Mouse (Mus musculus) forebrain, embryonic 10.5 days (tissue): ENCODE data around the gene Mios. TPM values are rescaled to one million over a fixed set of nuclear protein-coding genes. Genes with fewer than 3 reads are reported as not detected.
A peak's percentile ranks its signal among the peaks of the same experiment; 100 is the strongest.

Experiments used
- DNase-seq: peaks from one replicate; pipeline ENCODE4 v3.0.0-alpha.2; 2017; ENCODE audit warnings: low spot score; ENCODE audit errors: extremely low spot score
- H3K27ac ChIP-seq: fragments of 300-500 bp; sonication (generic); 2 replicates; pipeline ENCODE4 v1.5.1; 2016; ENCODE audit warnings: mild to moderate bottlenecking
- H3K27me3 ChIP-seq: fragments of 300-500 bp; sonication (generic); 2 replicates; pipeline ENCODE4 v1.6.1; 2016; ENCODE audit warnings: mild to moderate bottlenecking; ENCODE audit not compliant: poor library complexity, severe bottlenecking
- H3K36me3 ChIP-seq: fragments of 300-500 bp; sonication (generic); replicated peaks from 2 replicates; pipeline ENCODE4 v1.6.1; 2016; ENCODE audit warnings: mild to moderate bottlenecking, moderate library complexity
- H3K4me1 ChIP-seq: fragments of 300-500 bp; sonication (generic); 2 replicates; pipeline ENCODE4 v1.6.1; 2016
- H3K4me3 ChIP-seq: fragments of 300-500 bp; sonication (generic); 2 replicates; pipeline ENCODE4 v1.5.1; 2016; ENCODE audit warnings: mild to moderate bottlenecking, moderate library complexity
- H3K9me3 ChIP-seq: fragments of 300-500 bp; sonication (generic); 2 replicates; pipeline ENCODE4 v1.6.1; 2016; ENCODE audit warnings: mild to moderate bottlenecking, moderate library complexity
- WGBS: fragments of 180-500 bp; shearing (Covaris S2); methylation state at CpG from one replicate; pipeline ENCODE4 v1.1.7; 2016; 5-methylcytosine and 5-hydroxymethylcytosine counted together
- polyA plus RNA-seq: library from polyadenylated mRNA; unstranded; fragments of >200 nt; fragmentation: Nextera tagmentation; extraction: Ambion mirVana; gene quantifications from 2 replicates; pipeline ENCODE4 v1.2.1, GENCODE M21; 2016

Gene Mios
- polyA plus RNA-seq, 1 experiment from 2014 or later, result 27.6 TPM

DNA sequence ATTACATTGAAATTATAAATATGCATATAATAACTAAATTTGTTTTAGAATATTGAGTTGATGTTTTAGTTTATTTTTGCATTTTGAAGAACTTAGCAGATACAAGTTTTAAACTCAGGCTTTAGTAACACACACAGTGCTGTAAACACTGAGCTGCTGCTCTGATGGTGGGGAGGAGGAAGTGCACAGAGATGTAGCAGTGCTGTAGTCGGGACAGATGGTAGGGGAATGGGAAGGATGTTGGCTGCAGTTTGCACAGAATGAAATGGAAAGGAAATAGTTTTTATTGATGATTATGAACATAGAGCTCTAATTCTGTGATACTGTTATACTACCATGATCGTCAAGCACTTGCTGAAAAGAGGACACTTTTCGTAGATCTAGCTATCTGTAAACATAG is 18.0 kb downstream of the Mios start:
- Histone ChIP-seq H3K36me3 (peaks cover 49% of the 10 kb centered on the region), H3K4me1 (no peaks in the 10 kb centered on the region), H3K27me3 (no peaks in the 10 kb centered on the region), H3K4me3 (no peak overlapping the region), H3K27ac (no peak overlapping the region), H3K9me3 (no peaks in the 10 kb centered on the region)
- DNase-seq, result no peak
- 94% methylated on average over 3 of the region's 3 CpGs for WGBS

DNA sequence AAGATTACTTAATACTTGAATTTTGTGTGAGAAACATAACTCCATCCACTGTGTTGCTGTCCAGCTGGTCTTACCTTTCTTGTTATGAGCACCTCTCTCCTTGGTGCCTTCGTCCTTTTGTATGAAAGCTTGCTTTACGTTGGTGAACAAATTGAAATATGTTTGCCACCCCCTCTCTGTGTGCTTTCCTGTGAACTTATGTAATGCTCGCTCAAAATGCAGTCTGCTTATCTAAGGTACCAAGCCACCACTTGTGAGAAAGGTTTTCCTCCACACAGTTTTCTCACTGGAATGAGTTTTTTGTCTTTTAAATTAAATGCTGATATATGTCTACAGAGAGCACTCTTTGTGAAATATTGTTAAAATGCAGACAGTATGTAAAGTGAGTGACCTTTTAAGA is 19.6 kb downstream of the Mios start:
- H3K36me3 ChIP-seq, result peaks cover 63% of the 10 kb centered on the region
- no peak overlapping the region for H3K4me3 ChIP-seq
- H3K27ac ChIP-seq, result no peak overlapping the region
- no peaks in the 10 kb centered on the region for H3K27me3 ChIP-seq
- 92% methylated on average over 3 of the region's 3 CpGs for WGBS
- no peaks in the 10 kb centered on the region for H3K4me1 ChIP-seq
- H3K9me3 ChIP-seq, result no peaks in the 10 kb centered on the region
- no peak for DNase-seq

DNA sequence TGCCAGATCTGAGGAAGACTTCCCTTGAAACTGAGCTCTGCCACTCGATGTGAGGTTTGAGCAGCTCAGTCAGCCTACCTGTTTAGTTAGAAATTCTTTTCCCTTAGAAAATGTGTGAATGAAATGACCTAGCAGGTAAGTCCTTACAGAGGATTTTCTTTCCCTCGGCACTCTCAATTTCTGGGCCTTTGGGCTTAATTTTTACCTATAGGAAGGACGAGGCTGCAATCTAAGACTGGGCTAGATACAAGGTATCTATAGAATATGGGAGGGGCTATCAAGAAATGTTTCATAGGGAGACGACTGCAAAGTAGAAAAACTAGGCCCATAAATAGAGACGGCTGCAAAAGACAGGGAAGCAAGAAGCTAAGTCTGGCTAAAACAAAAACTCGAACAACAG is 49.3 kb downstream of the Mios start:
- DNase-seq, result no peak
- Histone ChIP-seq H3K4me1 (peaks cover 23% of the 10 kb centered on the region), H3K36me3 (peaks cover 33% of the 10 kb centered on the region), H3K27ac (peak overlapping the region; percentile 91), H3K27me3 (no peaks in the 10 kb centered on the region), H3K4me3 (peak overlapping the region; percentile 85), H3K9me3 (no peaks in the 10 kb centered on the region)
- WGBS, result 9% methylated on average over 6 of the region's 6 CpGs

GRCm38 (mm10) chr6:8259004-8259666 is 50.1 kb downstream of the Mios start, which contains the start of the genes Rpa3, Umad1 and Gm45062:
Rpa3 (minus strand) TSS chr6:8259173.
Umad1 (plus strand) TSS chr6:8259288.
Gm45062 (plus strand) TSS chr6:8259450.
- peaks cover 24% of the 10 kb centered on the region for H3K36me3 ChIP-seq
- H3K27me3 ChIP-seq, result no peaks in the 10 kb centered on the region
- H3K27ac ChIP-seq, result peak within 1 kb of the TSS; percentile 91
- peak; percentile 98 for DNase-seq
- peak within 1 kb of the TSS; percentile 85 for H3K4me3 ChIP-seq
- WGBS, result under 1% methylated on average over 64 of the region's 64 CpGs
- peaks cover 23% of the 10 kb centered on the region for H3K4me1 ChIP-seq
- no peaks in the 10 kb centered on the region for H3K9me3 ChIP-seq

- H3K9me3 ChIP-seq, result no peaks in the 10 kb centered on the region
Measured at GRCm38 (mm10) chr6:8259667-8260044, 50.6 kb downstream of the Mios start.

DNA sequence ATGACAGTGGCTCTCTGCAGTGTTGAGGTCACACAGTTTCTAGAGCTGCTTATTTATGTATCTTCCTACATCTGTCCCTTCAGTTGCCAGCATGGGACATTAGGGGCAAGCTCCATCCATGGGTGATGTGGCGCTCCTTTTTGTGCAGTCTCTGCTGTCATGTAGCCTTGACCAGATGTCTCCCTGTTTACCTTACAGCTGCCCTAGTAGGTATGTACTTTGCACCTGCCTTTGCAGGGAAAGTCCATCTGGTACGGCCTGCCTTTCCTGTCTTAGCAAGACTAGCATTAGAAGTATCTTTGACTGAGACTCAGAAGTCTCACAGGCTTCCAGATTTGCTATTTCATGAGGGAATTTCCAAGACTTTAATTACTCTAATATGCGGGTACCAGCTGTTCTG is 62.0 kb downstream of the Mios start:
- WGBS, result 91% methylated on average over 3 of the region's 3 CpGs
- no peak overlapping the region for H3K4me3 ChIP-seq

More at GRCm38 (mm10) chr6:8259667-8260044, 50.6 kb downstream of the Mios start:
- no peak for DNase-seq
- no peaks in the 10 kb centered on the region for H3K27me3 ChIP-seq
- WGBS, result under 1% methylated on average over 8 of the region's 8 CpGs
- peak overlapping the region; percentile 85 for H3K4me3 ChIP-seq
- H3K4me1 ChIP-seq, result peaks cover 23% of the 10 kb centered on the region
- H3K36me3 ChIP-seq, result peaks cover 19% of the 10 kb centered on the region
- H3K27ac ChIP-seq, result peak overlapping the region; percentile 91

GRCm38 (mm10) chr6:8274387-8275054 is 65.5 kb downstream of the Mios start:
- Histone ChIP-seq H3K4me1 (no peaks in the 10 kb centered on the region), H3K9me3 (no peaks in the 10 kb centered on the region), H3K36me3 (peaks cover 14% of the 10 kb centered on the region; the same call in 1 of the 2 replicates), H3K27ac (no peak overlapping the region), H3K4me3 (no peak overlapping the region), H3K27me3 (no peaks in the 10 kb centered on the region)
- 42% methylated on average over 6 of the region's 6 CpGs for WGBS
- DNase-seq, result peak; percentile 36

More for the DNA sequence above, 62.0 kb downstream of the Mios start:
- Histone ChIP-seq H3K4me1 (no peaks in the 10 kb centered on the region), H3K36me3 (peaks cover 10% of the 10 kb centered on the region; the same call in 1 of the 2 replicates), H3K9me3 (no peaks in the 10 kb centered on the region), H3K27me3 (no peaks in the 10 kb centered on the region), H3K27ac (no peak overlapping the region)
- no peak for DNase-seq

GRCm38 (mm10) chr6:8275098-8275497 is 66.1 kb downstream of the Mios start:
- no peaks in the 10 kb centered on the region for H3K27me3 ChIP-seq
- H3K27ac ChIP-seq, result no peak overlapping the region
- WGBS, result 10% methylated on average over 1 of the region's 1 CpGs
- H3K9me3 ChIP-seq, result no peaks in the 10 kb centered on the region
- no peak for DNase-seq
- H3K4me1 ChIP-seq, result no peaks in the 10 kb centered on the region
- H3K36me3 ChIP-seq, result peaks cover 14% of the 10 kb centered on the region; the same call in 1 of the 2 replicates
- no peak overlapping the region for H3K4me3 ChIP-seq

DNA sequence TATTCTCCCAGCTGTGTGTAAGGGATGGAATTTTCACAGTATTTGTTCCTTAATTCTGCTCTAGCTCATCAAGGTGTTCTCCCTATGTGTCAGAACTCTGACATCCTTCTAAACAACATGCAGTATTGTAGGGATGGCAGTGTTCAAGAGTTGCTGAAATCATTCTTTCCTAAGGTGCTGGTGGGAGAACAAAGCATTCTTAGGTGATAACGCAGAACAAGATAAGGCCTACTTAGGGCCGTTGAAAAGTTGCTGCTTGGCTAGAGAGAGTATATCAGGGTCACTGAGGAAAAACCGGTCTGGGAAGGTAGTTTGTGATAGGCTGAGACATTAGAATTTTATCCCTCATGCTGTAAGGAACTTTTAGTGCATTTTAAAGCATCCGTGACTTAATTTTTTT is 67.4 kb downstream of the Mios start:
- 85% methylated on average over 4 of the region's 4 CpGs for WGBS
- no peaks in the 10 kb centered on the region for H3K9me3 ChIP-seq
- DNase-seq, result no peak
- no peak overlapping the region for H3K27ac ChIP-seq
- H3K4me3 ChIP-seq, result no peak overlapping the region
- no peaks in the 10 kb centered on the region for H3K4me1 ChIP-seq
- no peaks in the 10 kb centered on the region for H3K27me3 ChIP-seq
- peaks cover 8% of the 10 kb centered on the region; the same call in 1 of the 2 replicates for H3K36me3 ChIP-seq

DNA sequence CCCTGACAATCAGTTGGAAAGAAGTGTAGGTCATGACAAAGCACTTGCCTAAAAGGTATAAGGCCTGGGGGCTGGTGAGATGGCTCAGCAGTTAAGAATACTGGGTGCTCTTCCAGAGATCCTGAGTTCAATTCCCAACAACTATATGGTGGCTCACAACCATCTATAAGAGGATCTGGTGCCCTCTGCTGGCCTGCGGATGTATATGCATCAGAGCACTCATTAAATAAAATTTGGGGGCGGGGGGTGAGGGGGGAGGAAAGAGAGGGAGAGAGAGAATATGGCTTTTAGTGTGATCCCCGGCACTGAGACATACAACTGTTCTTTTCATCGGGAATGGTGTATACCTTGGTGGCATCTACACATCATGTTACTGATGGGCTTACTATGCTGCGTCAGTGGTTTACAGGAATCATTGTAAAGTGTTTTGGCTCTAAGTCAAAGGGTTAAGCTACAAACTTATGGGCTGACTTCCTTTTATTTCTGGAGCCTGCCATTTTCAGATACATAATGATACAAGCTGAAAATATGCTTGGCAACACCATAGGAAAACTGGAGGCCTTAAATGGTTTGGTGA is 69.5 kb downstream of the Mios start:
- WGBS, result 76% methylated on average over 5 of the region's 5 CpGs
- DNase-seq, result no peak

GRCm38 (mm10) chr6:8283255-8283654 is 74.2 kb downstream of the Mios start:
- no peak overlapping the region for H3K27ac ChIP-seq
- no peaks in the 10 kb centered on the region for H3K9me3 ChIP-seq
- H3K4me3 ChIP-seq, result no peak overlapping the region
- no peaks in the 10 kb centered on the region for H3K27me3 ChIP-seq
- DNase-seq, result no peak
- 92% methylated on average over 4 of the region's 4 CpGs for WGBS
- H3K36me3 ChIP-seq, result 0 out of 2 replicates have a peak, but pooled peaks cover 4% of the 10 kb centered on the region
- H3K4me1 ChIP-seq, result no peaks in the 10 kb centered on the region

More for the DNA sequence above, 69.5 kb downstream of the Mios start:
- no peaks in the 10 kb centered on the region for H3K27me3 ChIP-seq
- no peak overlapping the region for H3K27ac ChIP-seq
- no peaks in the 10 kb centered on the region for H3K9me3 ChIP-seq
- no peak overlapping the region for H3K4me3 ChIP-seq
- H3K4me1 ChIP-seq, result no peaks in the 10 kb centered on the region
- 0 out of 2 replicates have a peak, but pooled peaks cover 4% of the 10 kb centered on the region for H3K36me3 ChIP-seq

DNA sequence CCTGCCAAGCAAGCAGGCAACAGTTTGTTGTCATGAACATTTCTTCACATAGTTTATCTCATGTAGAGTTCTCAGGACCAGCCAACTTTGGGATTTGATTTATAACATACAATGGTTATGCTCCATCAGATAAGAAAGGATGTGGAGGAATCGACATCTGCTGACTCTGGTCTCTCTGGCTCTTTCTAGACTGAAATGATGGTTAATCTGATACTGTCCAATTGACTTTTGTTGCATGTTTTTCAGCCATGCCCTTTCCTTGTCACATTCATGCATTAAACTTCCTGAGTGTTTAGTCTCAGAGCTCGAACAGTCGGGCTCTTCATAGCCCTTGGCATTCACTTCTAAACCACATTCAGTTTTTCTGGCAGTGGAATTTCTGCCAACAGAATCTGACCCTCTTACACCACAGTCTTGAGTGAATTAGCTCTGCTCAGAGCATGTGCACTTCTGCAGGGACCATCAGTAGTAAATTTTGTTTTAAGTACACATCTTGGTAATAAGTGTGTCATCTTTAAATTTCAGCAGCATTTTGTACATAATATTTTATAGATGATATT is 76.5 kb downstream of the Mios start:
- Histone ChIP-seq H3K4me3 (no peak overlapping the region), H3K36me3 (no peaks in the 10 kb centered on the region), H3K27me3 (no peaks in the 10 kb centered on the region), H3K4me1 (no peaks in the 10 kb centered on the region), H3K9me3 (no peaks in the 10 kb centered on the region), H3K27ac (no peak overlapping the region)
- no peak for DNase-seq
- WGBS, result 88% methylated on average over 3 of the region's 3 CpGs
